Mouse (Mus musculus) brain, adult 2 months (tissue): ENCODE measurements around the gene Cerkl.

ENCODE experiments used
- DNase-seq: peaks from one replicate; pipeline ENCODE4 v3.0.0; 2011; ENCODE audit warnings: low read depth, low spot score

Gene Cerkl

DNA sequence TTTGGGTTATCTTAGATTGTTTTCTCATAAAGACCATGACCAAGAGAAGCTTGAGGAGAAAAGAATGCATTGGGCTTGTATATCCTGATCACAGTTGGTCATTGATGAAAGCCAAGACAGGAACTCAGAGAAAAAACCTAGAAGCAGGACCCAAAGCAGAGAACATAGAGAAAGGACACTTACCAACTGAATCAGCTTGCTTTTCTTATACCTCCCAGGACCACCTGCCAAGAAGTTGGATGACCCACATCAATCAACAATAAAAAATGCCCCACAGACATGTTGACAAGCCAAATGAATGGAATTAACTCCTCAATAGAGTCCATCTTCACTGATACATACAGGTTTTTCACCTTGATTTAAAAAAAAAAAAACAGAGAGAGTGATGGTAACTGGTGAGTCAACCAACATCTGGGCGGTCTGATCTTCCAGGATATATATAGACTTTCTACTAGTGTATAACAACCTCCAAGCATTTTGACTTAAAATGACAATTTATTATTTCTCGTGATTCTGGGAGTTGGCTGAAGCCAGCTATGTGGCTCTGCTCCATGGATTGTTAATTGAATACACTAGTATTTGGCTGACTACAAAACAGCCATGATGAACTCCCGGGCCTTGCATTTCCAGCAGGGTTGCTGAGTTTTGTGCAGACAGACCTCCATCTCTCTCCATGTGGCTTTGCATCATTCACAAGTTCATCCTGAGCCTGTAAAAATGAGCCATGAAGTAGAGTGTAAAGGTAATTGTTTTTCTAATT is 12.5 kb downstream of the Cerkl start:
- DNase-seq = peak; percentile 51

GRCm38 (mm10) chr2:79443401-79443800 is 13.2 kb downstream of the Cerkl start:
- peak; percentile 92 for DNase-seq

- DNase-seq = peak; percentile 98
Observed at GRCm38 (mm10) chr2:79442906-79443305, 13.7 kb downstream of the Cerkl start.

- DNase-seq = no peak
Observed at GRCm38 (mm10) chr2:79442227-79442626, 14.4 kb downstream of the Cerkl start.

DNA sequence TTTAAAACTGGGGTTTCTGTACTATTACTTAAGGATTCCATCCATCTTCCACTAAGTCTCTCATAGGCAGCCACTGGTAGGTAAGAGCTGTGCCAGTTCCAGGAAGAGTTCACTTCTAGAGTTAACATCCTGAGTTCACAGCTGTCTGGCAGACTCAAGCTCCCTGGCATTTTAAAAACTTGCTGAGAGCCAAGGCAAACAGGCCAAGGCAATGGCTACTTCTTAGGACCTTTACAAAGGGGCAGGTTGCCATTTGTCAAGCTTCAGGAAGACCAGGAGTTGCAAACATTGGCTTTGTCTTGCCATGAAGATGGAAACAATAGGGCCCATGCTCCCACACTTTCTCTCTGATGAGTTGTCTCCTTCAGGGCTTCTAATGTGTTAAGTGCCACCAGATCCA is 26.5 kb downstream of the Cerkl start:
- DNase-seq = no peak

DNA sequence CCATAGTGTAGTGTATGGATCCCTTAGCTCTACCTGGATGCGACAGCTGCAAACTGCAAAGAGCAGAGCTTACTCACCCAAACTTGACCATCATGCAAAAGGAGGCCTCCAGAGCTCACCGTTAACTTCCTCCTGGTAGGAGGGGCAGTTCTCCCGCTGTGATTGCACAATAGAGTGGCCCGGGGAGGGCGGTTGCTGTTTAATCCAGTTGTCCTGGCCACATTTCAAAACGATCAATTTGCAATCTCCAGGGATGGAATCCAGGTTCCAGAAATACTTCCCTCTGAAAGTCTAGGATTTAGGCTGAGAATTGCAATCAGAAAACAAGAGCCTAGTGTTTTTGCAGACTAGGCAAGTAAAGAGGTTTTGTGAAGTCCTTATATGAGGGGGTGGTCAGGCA is 26.9 kb downstream of the Cerkl start:
- DNase-seq = no peak

GRCm38 (mm10) chr2:79429108-79429507 is 27.5 kb downstream of the Cerkl start:
- no peak for DNase-seq

GRCm38 (mm10) chr2:79428569-79429104 is 27.9 kb downstream of the Cerkl start:
- peak; percentile 77 for DNase-seq

DNA sequence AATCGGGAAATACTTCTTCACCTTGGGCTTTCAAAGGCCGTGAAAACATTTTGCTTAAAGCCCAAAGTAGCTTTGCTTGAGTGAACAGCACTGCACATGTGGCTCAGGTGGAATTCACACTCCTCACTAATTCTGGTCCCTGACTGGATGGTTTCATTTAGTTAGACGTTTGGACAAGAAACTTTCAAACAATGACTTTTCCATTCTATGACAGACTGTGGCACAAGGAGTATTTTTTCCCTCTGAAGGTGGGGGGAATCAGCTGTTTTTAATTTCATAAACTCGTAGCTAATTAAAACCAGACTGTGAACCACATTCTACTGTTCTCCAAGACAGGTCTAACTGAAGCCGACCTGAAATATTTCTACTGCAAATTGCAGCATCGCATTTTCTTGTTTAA is 28.6 kb downstream of the Cerkl start:
- DNase-seq = no peak

DNA sequence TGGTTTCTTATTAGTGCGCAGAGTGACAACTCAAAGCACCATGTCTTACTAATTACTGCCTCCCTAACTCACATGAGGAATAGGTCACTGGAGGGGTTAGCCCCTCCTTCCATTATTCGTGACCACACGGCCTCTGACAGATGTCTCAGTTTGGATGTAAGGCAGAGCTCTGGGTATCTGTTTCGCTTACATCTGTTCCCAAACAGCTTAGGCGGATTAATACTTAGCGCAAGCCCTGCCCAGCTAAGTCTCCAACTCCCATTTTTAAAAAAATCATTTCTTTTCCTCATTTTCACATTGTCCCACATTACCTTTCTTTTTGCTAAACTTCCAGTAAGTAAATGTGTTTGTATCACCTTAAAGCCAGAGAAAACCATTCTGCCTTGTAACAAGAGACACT is 34.9 kb downstream of the Cerkl start:
- no peak for DNase-seq

DNA sequence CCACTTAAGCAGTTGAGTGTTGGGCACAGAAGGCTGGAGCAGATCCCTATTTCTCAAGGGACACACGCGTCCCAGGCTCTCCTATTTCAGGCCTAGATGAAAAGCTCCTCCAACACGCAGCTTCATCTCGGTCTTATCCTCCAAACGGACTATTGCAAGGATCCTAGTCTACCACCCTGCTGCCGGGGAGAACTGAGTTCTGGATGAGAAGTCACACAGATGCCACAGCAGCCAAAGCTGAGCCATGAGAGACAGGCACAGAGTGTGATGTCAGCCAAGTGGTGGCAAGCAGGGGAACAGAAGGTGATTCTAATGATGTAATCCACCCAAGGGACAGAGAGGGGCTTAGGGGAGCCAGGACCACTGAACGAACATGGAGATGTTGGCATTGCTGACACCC is 42.1 kb downstream of the Cerkl start:
- peak; percentile 64 for DNase-seq

- peak; percentile 88 for DNase-seq
Observed at GRCm38 (mm10) chr2:79410903-79411255, 45.7 kb downstream of the Cerkl start.

DNA sequence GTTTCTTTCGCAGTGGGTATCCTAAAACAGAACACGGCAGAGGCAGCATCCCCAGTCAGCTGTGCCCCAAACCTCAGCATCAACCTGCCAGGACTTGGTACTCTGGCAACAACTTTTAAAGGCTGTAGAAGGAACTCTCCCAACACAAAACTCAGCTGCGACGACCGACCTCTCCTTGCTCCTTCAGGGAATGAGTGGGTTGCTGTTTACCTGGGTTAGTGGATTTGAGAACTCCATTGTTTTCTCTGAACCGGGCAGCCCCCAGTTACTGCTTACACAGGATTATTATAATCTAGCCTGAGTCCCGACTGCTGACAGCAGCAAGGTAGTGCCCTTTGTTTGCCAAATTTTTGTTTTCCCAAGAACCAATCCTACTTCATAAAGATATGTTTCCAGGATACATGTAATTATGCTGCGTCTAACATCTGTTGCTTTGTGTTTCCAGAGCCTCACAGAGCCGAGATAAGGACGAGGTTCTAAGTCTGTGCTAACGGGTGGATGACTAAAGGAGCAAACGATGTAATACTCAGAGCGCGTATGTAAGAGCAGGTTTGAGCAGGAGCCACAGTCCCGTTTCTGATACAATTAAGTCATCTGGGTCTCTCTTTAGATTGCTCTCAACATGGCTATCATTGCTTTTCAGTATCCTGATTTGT is 46.2 kb downstream of the Cerkl start:
- DNase-seq = no peak

- DNase-seq = peak; percentile 95
Observed at GRCm38 (mm10) chr2:79405661-79406405, 50.8 kb downstream of the Cerkl start.

- DNase-seq = no peak
Observed at GRCm38 (mm10) chr2:79400045-79400444, 56.5 kb downstream of the Cerkl start.

GRCm38 (mm10) chr2:79399234-79400000 is 57.2 kb downstream of the Cerkl start:
- peak; percentile 62 for DNase-seq

GRCm38 (mm10) chr2:79398831-79399230 is 57.8 kb downstream of the Cerkl start:
- DNase-seq = no peak

- no peak for DNase-seq
Observed at GRCm38 (mm10) chr2:79398343-79398742, 58.2 kb downstream of the Cerkl start.

DNA sequence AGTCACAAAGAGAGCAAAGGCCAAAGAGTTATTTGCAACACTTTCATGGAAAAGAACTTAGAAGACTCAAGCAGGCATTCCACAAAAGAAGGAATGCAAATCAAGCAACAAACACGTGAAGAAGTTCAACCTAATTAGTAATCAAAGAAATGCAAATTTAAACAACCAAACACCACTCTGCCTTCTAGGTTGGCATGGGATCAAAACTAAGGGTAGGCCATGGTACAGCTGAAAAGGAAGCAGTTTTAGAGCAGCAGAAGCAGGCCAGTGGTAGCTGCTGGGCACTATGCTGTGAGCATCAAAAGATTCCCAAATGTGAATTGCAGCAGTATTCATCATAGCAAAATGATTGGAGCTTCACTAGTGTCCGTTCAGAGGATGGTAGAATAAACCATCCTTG is 59.5 kb downstream of the Cerkl start:
- DNase-seq = no peak

- peak; percentile 39 for DNase-seq
Observed at GRCm38 (mm10) chr2:79379087-79380041, 77.2 kb downstream of the Cerkl start.
